Mouse (Mus musculus) lung, embryonic 15.5 days (tissue): ENCODE data around the gene 1600012H06Rik. TPM values are rescaled to one million over a fixed set of nuclear protein-coding genes. Genes with fewer than 3 reads are reported as not detected.
A peak's percentile ranks its signal among the peaks of the same experiment; 100 is the strongest.
"Not testable (repeated sequence)": the region's sequence is repeated elsewhere in the genome, so short reads cannot be mapped to it uniquely, and the experiment has no call there.

ENCODE experiments used
- ATAC-seq: fragments of 200-750 bp; cut with Nextera tagmentation; 2 replicates; pipeline ENCODE4 v1.8.0; 2017; ENCODE audit warnings: moderate number of reproducible peaks, borderline replicate concordance; ENCODE audit not compliant: low FRiP score, low TSS enrichment; ENCODE audit errors: extremely low read depth
- H3K27ac ChIP-seq: fragments of 300-500 bp; sonication (generic); 2 replicates; pipeline ENCODE4 v1.5.1; 2015; ENCODE audit warnings: moderate library complexity, mild to moderate bottlenecking, inconsistent platforms
- H3K27me3 ChIP-seq: fragments of 300-500 bp; sonication (generic); 2 replicates; pipeline ENCODE4 v1.6.1; 2015; ENCODE audit warnings: inconsistent platforms
- H3K36me3 ChIP-seq: fragments of 300-500 bp; sonication (generic); 2 replicates; pipeline ENCODE4 v1.6.1; 2015; ENCODE audit warnings: inconsistent platforms
- H3K4me1 ChIP-seq: fragments of 300-500 bp; sonication (generic); 2 replicates; pipeline ENCODE4 v1.6.1; 2015; ENCODE audit warnings: inconsistent platforms
- H3K4me2 ChIP-seq: fragments of 300-500 bp; sonication (generic); 2 replicates; pipeline ENCODE4 v1.6.1; 2015; ENCODE audit warnings: inconsistent platforms, mild to moderate bottlenecking, moderate library complexity
- H3K4me3 ChIP-seq: fragments of 300-500 bp; sonication (generic); 2 replicates; pipeline ENCODE4 v1.5.1; 2015; ENCODE audit warnings: mild to moderate bottlenecking, inconsistent platforms
- H3K9ac ChIP-seq: fragments of 300-500 bp; sonication (generic); 2 replicates; pipeline ENCODE4 v1.6.1; 2015; ENCODE audit warnings: inconsistent platforms
- H3K9me3 ChIP-seq: fragments of 300-500 bp; sonication (generic); 2 replicates; pipeline ENCODE4 v1.6.1; 2016; ENCODE audit warnings: inconsistent platforms
- WGBS: fragments of 180-500 bp; shearing (Covaris S2); methylation state at CpG from one replicate; pipeline ENCODE4 v1.1.7; 2015; 5-methylcytosine and 5-hydroxymethylcytosine counted together
- polyA plus RNA-seq: library from polyadenylated mRNA; unstranded; fragments of >200 nt; fragmentation: Nextera tagmentation; extraction: Ambion mirVana; gene quantifications from 2 replicates; pipeline ENCODE4 v1.2.1, GENCODE M21; 2015

Gene 1600012H06Rik
- polyA plus RNA-seq, 1 experiment from 2014 or later, result 38.2 TPM

GRCm38 (mm10) chr17:14990116-14990702, 47.2 kb downstream of the 1600012H06Rik start:
- H3K4me2 ChIP-seq, H3K4me3 ChIP-seq, H3K4me1 ChIP-seq, H3K9ac ChIP-seq, ATAC-seq, H3K9me3 ChIP-seq, H3K27ac ChIP-seq, H3K27me3 ChIP-seq, H3K36me3 ChIP-seq: not testable (repeated sequence)
- 79% methylated on average over 4 of the region's 5 CpGs for WGBS

DNA sequence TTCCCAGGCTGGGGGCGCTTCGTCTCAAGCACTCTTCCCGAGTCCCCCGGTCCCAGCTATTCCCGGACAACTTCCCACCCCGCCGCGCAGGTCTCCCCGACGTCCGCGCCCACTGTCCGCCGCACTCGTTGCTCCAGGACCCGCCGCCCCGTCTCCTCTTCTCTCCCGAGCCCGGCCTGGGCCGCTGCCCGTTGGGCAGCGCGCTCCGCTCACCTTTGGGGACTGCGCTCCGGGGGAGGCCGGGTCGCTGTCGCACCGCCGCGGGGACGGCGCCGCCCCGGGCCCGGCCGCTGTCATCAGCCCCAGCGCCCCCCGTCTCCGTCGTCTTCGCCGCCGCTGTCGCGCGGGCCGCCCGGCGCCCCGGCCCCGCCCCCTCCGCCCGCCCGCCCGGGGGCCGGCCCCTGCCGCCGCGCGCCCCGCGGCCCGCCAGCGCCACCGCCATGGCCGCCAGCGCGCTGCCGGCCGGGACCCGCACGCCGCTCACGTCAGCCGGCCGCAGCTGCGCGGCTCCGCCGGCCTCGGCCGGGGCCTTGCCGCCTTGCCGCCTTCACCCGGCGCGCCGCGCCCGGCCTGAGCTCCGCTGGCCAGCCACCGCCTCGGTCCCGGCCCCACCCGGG, 49.6 kb downstream of the 1600012H06Rik start:
- not testable (repeated sequence) for H3K4me3 ChIP-seq, H3K27ac ChIP-seq, H3K9me3 ChIP-seq, H3K4me1 ChIP-seq, H3K9ac ChIP-seq, H3K4me2 ChIP-seq, H3K27me3 ChIP-seq, H3K36me3 ChIP-seq
- ATAC-seq, result peak; percentile 83
- WGBS, result no CpG with 5 or more reads among the region's 98 CpGs

- H3K36me3 ChIP-seq, H3K9me3 ChIP-seq, H3K9ac ChIP-seq, H3K4me1 ChIP-seq, H3K4me2 ChIP-seq, H3K4me3 ChIP-seq, H3K27me3 ChIP-seq, H3K27ac ChIP-seq: not testable (repeated sequence)
- peak; percentile 89 for ATAC-seq
- no CpG with 5 or more reads among the region's 47 CpGs for WGBS
Observed at GRCm38 (mm10) chr17:14993139-14993832, 50.3 kb downstream of the 1600012H06Rik start.

- no CpG with 5 or more reads among the region's 5 CpGs for WGBS
- H3K9ac ChIP-seq, H3K9me3 ChIP-seq, H3K27ac ChIP-seq, H3K4me2 ChIP-seq, H3K36me3 ChIP-seq, ATAC-seq, H3K4me3 ChIP-seq, H3K27me3 ChIP-seq, H3K4me1 ChIP-seq: not testable (repeated sequence)
Observed at GRCm38 (mm10) chr17:14994140-14994539, 51.2 kb downstream of the 1600012H06Rik start.

DNA sequence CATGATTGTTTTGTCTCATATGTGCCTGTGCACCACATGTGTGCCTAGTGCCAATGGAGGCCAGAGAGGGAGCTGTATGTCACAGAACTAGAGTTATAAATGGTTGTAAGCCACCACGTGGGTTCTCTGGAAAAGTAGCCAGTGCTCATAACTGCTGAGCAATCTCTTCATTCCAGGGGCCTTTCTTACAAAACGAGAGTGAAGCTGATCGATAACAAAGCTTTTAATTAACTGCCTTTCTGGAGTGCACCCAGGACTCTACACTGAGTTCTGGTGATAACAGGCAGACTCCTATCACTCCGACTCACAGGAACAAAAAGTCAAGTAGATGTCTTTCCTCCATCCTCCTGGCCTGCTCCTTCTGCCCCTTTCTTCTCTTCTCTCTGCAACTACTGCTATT, 57.1 kb downstream of the 1600012H06Rik start:
- no CpG with 5 or more reads among the region's 4 CpGs for WGBS
- ATAC-seq, H3K27me3 ChIP-seq, H3K4me2 ChIP-seq, H3K36me3 ChIP-seq, H3K9me3 ChIP-seq, H3K9ac ChIP-seq, H3K27ac ChIP-seq, H3K4me1 ChIP-seq, H3K4me3 ChIP-seq: not testable (repeated sequence)

DNA sequence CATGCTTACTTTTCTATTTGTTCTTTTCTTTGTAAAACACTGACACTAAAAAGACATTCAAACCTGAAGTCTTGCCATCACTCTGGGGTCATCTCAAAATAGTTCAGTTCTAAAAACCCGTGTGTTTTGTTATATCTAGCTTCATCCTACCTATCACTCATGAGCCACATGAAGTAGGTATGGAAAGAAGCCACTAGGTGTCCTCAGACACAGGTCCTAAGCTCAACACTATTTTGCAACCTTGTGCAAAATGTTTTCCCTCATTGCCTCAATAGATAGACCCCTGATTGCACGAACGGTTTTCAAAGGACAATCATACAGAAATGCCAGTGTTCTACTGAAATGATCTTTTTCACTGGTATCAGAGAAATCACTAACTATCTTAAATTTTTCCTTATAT, 66.1 kb downstream of the 1600012H06Rik start:
- not testable (repeated sequence) for H3K27ac ChIP-seq, H3K4me3 ChIP-seq, H3K9ac ChIP-seq, H3K27me3 ChIP-seq, H3K4me2 ChIP-seq, H3K36me3 ChIP-seq, ATAC-seq, H3K9me3 ChIP-seq, H3K4me1 ChIP-seq
- no CpG with 5 or more reads among the region's 3 CpGs for WGBS

Other genes starting within 250 kb of the 1600012H06Rik start
- gene Thbs2, start 248.9 kb upstream of the 1600012H06Rik start, polyA plus RNA-seq, result 26.3 and 27.3 TPM in 2 replicates
- 8.2 and 8.6 TPM in 2 replicates for gene Wdr27, start within 50 bp of the 1600012H06Rik start, polyA plus RNA-seq
- 39.1 and 39.4 TPM in 2 replicates for gene Phf10, start 18.1 kb downstream of the 1600012H06Rik start, polyA plus RNA-seq
- 9.3 and 11.2 TPM in 2 replicates for gene 9030025P20Rik, start 35.3 kb downstream of the 1600012H06Rik start, polyA plus RNA-seq
- not detected in 2 replicates for gene Gm3417, start 35.6 kb downstream of the 1600012H06Rik start, polyA plus RNA-seq
- gene Gm3435, start 67.0 kb downstream of the 1600012H06Rik start, polyA plus RNA-seq, result 5.7 and 8.7 TPM in 2 replicates
- gene Ermard, start 98.0 kb downstream of the 1600012H06Rik start, polyA plus RNA-seq, result 69.2 and 85.6 TPM in 2 replicates
- gene Tcte3, start 98.3 kb downstream of the 1600012H06Rik start, polyA plus RNA-seq, result 0.53 and 1.2 TPM in 2 replicates
- 3.3 and 3.7 TPM in 2 replicates for gene Gm3448, start 98.4 kb downstream of the 1600012H06Rik start, polyA plus RNA-seq